Mouse (Mus musculus): ENCODE measurements around the gene Hipk2. TPM values are rescaled to one million over a fixed set of nuclear protein-coding genes. Genes with fewer than 3 reads are reported as not detected.
A peak's percentile ranks its signal among the peaks of the same experiment; 100 is the strongest.

Hipk2 gene
- polyA plus RNA-seq, 1 experiment from 2014 or later, result 36.6 TPM

GRCm38 (mm10) chr6:38753025-38753424, 122.9 kb downstream of the Hipk2 start:
- Histone ChIP-seq H3K4me1 (peaks cover 5% of the 10 kb centered on the region; the same call in 1 of the 2 replicates), H3K27me3 (no peaks in the 10 kb centered on the region), H3K4me3 (replicated peaks) (no peak overlapping the region), H3K4me2 (no peak overlapping the region), H3K9ac (no peak overlapping the region), H3K9me3 (no peaks in the 10 kb centered on the region), H3K27ac (no peak overlapping the region), H3K36me3 (replicated peaks) (peaks cover 6% of the 10 kb centered on the region; the same call in 1 of the 2 replicates)
- ATAC-seq (ENCODE audit: low FRiP score), result no peak
- WGBS, result 82% methylated on average over 2 of the region's 2 CpGs

GRCm38 (mm10) chr6:38752495-38752894, 123.5 kb downstream of the Hipk2 start:
- Histone ChIP-seq H3K36me3 (replicated peaks) (peaks cover 6% of the 10 kb centered on the region; the same call in 1 of the 2 replicates), H3K9ac (no peak overlapping the region), H3K27ac (no peak overlapping the region), H3K4me1 (peaks cover 5% of the 10 kb centered on the region; the same call in 1 of the 2 replicates), H3K27me3 (no peaks in the 10 kb centered on the region), H3K4me2 (no peak overlapping the region), H3K4me3 (replicated peaks) (no peak overlapping the region), H3K9me3 (no peaks in the 10 kb centered on the region)
- WGBS, result 85% methylated on average over 6 of the region's 6 CpGs
- ATAC-seq (ENCODE audit: low FRiP score), result no peak

- H3K4me3 ChIP-seq (replicated peaks), result no peak overlapping the region
- no peak for ATAC-seq (ENCODE audit: low FRiP score)
- H3K4me1 ChIP-seq, result no peaks in the 10 kb centered on the region; the same call in 1 of the 2 replicates
- 88% methylated on average over 4 of the region's 4 CpGs for WGBS
- peaks cover 40% of the 10 kb centered on the region for H3K36me3 ChIP-seq (replicated peaks)
- no peaks in the 10 kb centered on the region for H3K9me3 ChIP-seq
- no peak overlapping the region for H3K4me2 ChIP-seq
- H3K9ac ChIP-seq, result no peak overlapping the region
- no peak overlapping the region for H3K27ac ChIP-seq
- H3K27me3 ChIP-seq, result no peaks in the 10 kb centered on the region
These were observed 127.9 kb downstream of the Hipk2 start for GRCm38 (mm10) chr6:38748037-38748436.

- peaks cover 73% of the 10 kb centered on the region for H3K36me3 ChIP-seq (replicated peaks)
- H3K9ac ChIP-seq, result no peak overlapping the region
- no peak for ATAC-seq (ENCODE audit: low FRiP score)
- H3K4me2 ChIP-seq, result no peak overlapping the region
- H3K4me3 ChIP-seq (replicated peaks), result no peak overlapping the region
- H3K9me3 ChIP-seq, result no peaks in the 10 kb centered on the region
- H3K27me3 ChIP-seq, result no peaks in the 10 kb centered on the region
- H3K4me1 ChIP-seq, result no peaks in the 10 kb centered on the region
- WGBS, result 95% methylated on average over 7 of the region's 7 CpGs
- no peak overlapping the region for H3K27ac ChIP-seq
These were observed 132.6 kb downstream of the Hipk2 start for GRCm38 (mm10) chr6:38743351-38743750.

- no peak overlapping the region for H3K27ac ChIP-seq
- H3K36me3 ChIP-seq (replicated peaks), result peaks cover 73% of the 10 kb centered on the region
- H3K4me1 ChIP-seq, result no peaks in the 10 kb centered on the region
- no peak overlapping the region for H3K4me2 ChIP-seq
- no peak overlapping the region for H3K9ac ChIP-seq
- 98% methylated on average over 3 of the region's 3 CpGs for WGBS
- no peak overlapping the region for H3K4me3 ChIP-seq (replicated peaks)
- H3K27me3 ChIP-seq, result no peaks in the 10 kb centered on the region
- no peak for ATAC-seq (ENCODE audit: low FRiP score)
- no peaks in the 10 kb centered on the region for H3K9me3 ChIP-seq
These were observed 133.5 kb downstream of the Hipk2 start for GRCm38 (mm10) chr6:38742441-38742840.

- Histone ChIP-seq H3K36me3 (replicated peaks) (peaks cover 77% of the 10 kb centered on the region), H3K4me1 (no peaks in the 10 kb centered on the region), H3K4me3 (replicated peaks) (no peak overlapping the region), H3K27ac (no peak overlapping the region), H3K4me2 (no peak overlapping the region), H3K9ac (no peak overlapping the region), H3K9me3 (no peaks in the 10 kb centered on the region), H3K27me3 (no peaks in the 10 kb centered on the region)
- 96% methylated on average over 3 of the region's 3 CpGs for WGBS
- ATAC-seq (ENCODE audit: low FRiP score), result no peak
These were observed 134.9 kb downstream of the Hipk2 start for GRCm38 (mm10) chr6:38741024-38741423.

- WGBS, result 65% methylated on average over 3 of the region's 3 CpGs
- ATAC-seq (ENCODE audit: low FRiP score), result no peak
- Histone ChIP-seq H3K4me2 (no peak overlapping the region), H3K36me3 (replicated peaks) (peaks cover 74% of the 10 kb centered on the region), H3K9me3 (no peaks in the 10 kb centered on the region), H3K27me3 (no peaks in the 10 kb centered on the region), H3K27ac (no peak overlapping the region), H3K4me3 (replicated peaks) (no peak overlapping the region), H3K4me1 (no peaks in the 10 kb centered on the region), H3K9ac (no peak overlapping the region)
These were observed 136.7 kb downstream of the Hipk2 start for GRCm38 (mm10) chr6:38739266-38739665.

- no peaks in the 10 kb centered on the region for H3K27me3 ChIP-seq
- peaks cover 70% of the 10 kb centered on the region for H3K36me3 ChIP-seq (replicated peaks)
- no peaks in the 10 kb centered on the region for H3K9me3 ChIP-seq
- H3K9ac ChIP-seq, result no peak overlapping the region
- H3K27ac ChIP-seq, result no peak overlapping the region
- ATAC-seq (ENCODE audit: low FRiP score), result no peak
- H3K4me2 ChIP-seq, result no peak overlapping the region
- H3K4me3 ChIP-seq (replicated peaks), result no peak overlapping the region
- H3K4me1 ChIP-seq, result no peaks in the 10 kb centered on the region
- WGBS, result 66% methylated on average over 2 of the region's 2 CpGs
These were observed 138.2 kb downstream of the Hipk2 start for GRCm38 (mm10) chr6:38737763-38738162.

GRCm38 (mm10) chr6:38736240-38736639, 139.7 kb downstream of the Hipk2 start:
- no peak overlapping the region for H3K9ac ChIP-seq
- 26% methylated on average over 4 of the region's 4 CpGs for WGBS
- H3K27me3 ChIP-seq, result no peaks in the 10 kb centered on the region
- H3K4me3 ChIP-seq (replicated peaks), result no peak overlapping the region
- no peak overlapping the region for H3K4me2 ChIP-seq
- peaks cover 65% of the 10 kb centered on the region for H3K36me3 ChIP-seq (replicated peaks)
- no peaks in the 10 kb centered on the region for H3K9me3 ChIP-seq
- H3K4me1 ChIP-seq, result peaks cover 4% of the 10 kb centered on the region; the same call in 1 of the 2 replicates
- 0 out of 2 replicates have a peak overlapping the region, but pooled peaks have one; percentile 8 for H3K27ac ChIP-seq
- peak; percentile 44 for ATAC-seq (ENCODE audit: low FRiP score)

GRCm38 (mm10) chr6:38732681-38733080, 143.3 kb downstream of the Hipk2 start:
- WGBS, result 85% methylated on average over 3 of the region's 3 CpGs

GRCm38 (mm10) chr6:38730169-38731146, 145.5 kb downstream of the Hipk2 start:
- Histone ChIP-seq H3K27ac (peak overlapping the region; percentile 61), H3K9ac (no peak overlapping the region), H3K4me2 (no peak overlapping the region), H3K36me3 (replicated peaks) (peaks cover 55% of the 10 kb centered on the region), H3K27me3 (no peaks in the 10 kb centered on the region), H3K4me3 (replicated peaks) (no peak overlapping the region), H3K4me1 (peaks cover 19% of the 10 kb centered on the region), H3K9me3 (no peaks in the 10 kb centered on the region)
- WGBS, result 72% methylated on average over 15 of the region's 15 CpGs
- ATAC-seq (ENCODE audit: low FRiP score), result peak; percentile 67

More at GRCm38 (mm10) chr6:38732681-38733080, 143.3 kb downstream of the Hipk2 start:
- H3K4me3 ChIP-seq (replicated peaks), result no peak overlapping the region
- no peaks in the 10 kb centered on the region for H3K9me3 ChIP-seq
- peaks cover 19% of the 10 kb centered on the region for H3K4me1 ChIP-seq
- ATAC-seq (ENCODE audit: low FRiP score), result no peak
- no peak overlapping the region for H3K27ac ChIP-seq
- H3K27me3 ChIP-seq, result no peaks in the 10 kb centered on the region
- no peak overlapping the region for H3K4me2 ChIP-seq
- no peak overlapping the region for H3K9ac ChIP-seq
- H3K36me3 ChIP-seq (replicated peaks), result peaks cover 68% of the 10 kb centered on the region

GRCm38 (mm10) chr6:38725515-38725914, 150.4 kb downstream of the Hipk2 start:
- H3K27me3 ChIP-seq, result no peaks in the 10 kb centered on the region
- no peak overlapping the region for H3K4me3 ChIP-seq (replicated peaks)
- peaks cover 8% of the 10 kb centered on the region for H3K4me1 ChIP-seq
- no peak overlapping the region for H3K27ac ChIP-seq
- peaks cover 34% of the 10 kb centered on the region for H3K36me3 ChIP-seq (replicated peaks)
- H3K9me3 ChIP-seq, result no peaks in the 10 kb centered on the region
- no peak for ATAC-seq (ENCODE audit: low FRiP score)
- no peak overlapping the region for H3K4me2 ChIP-seq
- no peak overlapping the region for H3K9ac ChIP-seq
- 91% methylated on average over 3 of the region's 3 CpGs for WGBS

All from forebrain, embryonic 12.5 days (tissue).